Mouse (Mus musculus) right cerebral cortex, postnatal 10 days (tissue): ENCODE data around the gene Nhej1.

Source experiments
- DNase-seq, 2 experiments: peaks; one replicate each; pipeline ENCODE4 v3.0.0; 2021; ENCODE audit warnings: low spot score in 2 of 2

The Nhej1 gene

DNA sequence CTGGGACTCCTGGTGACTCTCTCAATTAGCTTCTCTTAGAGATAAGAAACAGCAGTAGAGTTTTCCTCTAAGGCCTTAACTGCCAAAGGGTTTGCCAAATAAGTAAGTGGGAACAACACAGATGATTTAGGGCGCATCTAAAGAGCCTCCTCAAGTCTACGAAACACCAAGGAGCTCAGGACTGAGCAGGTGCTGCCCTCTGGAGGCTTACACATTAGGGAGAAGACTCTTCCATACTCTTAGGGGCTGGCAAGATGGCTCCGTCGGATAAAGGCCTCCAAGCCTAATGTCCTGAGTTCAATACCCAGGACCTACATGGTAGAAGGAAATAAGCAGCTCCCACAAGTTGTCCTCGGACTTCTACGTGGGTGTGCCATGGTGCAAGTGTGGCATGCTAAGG lies 151.4 kb downstream of the Nhej1 start:
- no peak for DNase-seq

DNA sequence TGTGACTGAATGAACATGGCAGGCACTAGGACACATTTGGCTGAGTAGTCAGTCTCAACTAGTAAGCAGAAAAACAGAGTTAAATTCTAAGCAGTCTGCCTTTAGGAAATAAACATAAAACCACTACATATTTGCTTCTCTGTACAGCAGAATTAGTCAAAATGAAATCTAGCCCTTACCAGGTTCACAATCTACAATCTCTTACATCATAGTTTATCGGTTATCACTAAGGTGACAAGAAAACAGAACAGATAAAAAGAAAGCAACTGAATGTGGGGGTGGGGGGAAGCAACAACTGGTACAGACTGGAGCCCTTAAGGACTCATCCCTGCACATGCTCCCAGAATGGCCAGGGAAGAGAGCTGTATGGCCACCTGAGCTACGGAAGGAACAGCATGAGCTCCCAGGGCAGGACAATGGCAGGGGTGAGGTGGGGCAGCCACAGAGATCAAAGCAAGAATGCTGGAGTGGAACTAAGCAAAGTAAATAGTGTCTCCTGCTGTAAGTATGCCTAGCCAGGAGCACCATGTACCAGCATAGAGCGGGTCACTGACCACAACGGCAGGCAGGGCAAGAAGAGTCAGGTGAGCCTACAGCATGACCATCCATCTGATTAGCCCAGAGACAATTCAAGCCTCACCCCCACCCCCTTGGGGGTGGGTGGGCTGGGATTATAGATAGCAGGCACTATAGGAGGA lies 153.5 kb downstream of the Nhej1 start:
- no peak for DNase-seq

DNA sequence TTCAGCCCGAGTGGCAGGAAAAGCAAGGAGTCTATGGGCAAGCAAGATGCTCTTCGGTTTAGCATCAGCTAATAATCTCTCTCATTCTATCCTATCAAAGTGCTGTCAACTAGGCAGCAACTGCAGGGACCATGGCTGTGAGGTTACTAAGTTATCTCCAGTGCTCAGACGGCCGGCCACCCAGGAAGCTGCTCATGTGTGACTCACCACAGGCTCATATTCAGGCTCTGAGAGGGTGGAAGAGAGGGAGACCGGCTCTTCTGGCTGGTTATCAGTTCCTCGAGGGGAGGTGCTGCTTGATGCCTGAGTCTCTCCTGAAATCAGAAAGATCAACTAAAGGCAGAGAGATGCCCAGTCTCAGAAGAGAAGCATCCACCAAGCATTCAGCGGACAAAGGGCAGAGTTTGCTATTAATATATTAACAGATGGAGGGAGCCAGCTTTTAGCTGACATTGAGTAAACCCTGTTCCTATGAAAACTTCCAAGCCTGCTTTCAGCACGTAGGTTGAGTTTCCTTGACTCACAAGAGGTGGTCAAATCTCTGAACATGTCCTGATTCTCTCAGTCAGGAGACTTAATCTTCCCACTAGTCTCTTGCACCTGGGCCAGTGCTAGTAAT lies 156.9 kb downstream of the Nhej1 start:
- DNase-seq = no peak

DNA sequence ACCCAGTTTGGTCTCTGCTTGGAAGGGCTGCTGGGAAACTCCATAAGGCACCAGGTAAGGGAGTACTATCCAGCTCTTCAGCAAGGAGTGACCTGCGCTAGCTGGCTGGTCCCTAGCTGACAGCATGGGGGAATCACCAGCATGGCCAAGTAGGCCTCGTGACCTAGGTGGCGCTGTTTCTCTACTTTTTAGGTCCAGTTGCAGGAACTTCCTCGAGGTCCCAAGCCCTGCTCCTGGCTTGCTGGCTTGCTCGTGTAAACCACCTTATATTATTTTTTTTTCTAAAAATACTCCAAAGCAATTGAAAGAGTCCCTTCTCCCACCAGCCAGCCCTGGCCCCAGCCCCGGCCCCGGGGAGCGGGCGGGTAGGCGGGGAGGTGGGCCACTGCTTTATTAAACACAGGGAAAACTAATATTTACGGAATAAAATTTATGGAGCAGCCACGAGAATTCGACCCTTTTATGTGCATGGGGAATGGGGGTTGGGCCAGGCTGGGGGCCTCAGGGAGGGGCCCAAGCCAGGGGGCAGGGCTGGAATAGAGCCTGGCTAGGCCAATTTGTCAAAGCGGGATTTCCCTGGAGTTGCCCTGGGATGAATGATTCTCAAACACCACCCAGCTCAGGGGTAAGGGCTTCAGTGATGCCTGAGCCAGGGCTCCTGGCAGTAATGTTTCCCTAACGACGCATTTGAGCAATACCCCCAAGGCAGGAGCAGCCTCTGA lies 160.3 kb downstream of the Nhej1 start:
- DNase-seq = peak; percentile 56 to 71

DNA sequence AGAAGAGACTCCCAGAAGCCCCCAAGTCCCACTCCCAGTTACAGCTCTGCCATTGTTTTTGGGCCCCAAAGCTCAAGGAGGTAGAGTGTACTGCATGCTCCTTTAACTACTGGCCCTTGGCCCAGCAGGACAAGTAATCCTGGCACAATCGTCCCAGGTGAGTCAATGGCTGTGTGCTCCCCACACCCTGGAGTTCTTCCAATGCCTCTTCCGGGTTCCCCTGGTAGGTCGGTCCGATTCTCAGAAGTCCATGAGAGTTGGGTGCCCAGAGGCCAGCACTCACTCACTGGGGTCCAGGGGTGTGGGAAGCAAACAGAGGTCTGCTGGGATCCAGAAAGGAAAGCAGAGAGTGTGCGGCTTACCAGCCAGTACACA lies 162.2 kb downstream of the Nhej1 start:
- no peak for DNase-seq

DNA sequence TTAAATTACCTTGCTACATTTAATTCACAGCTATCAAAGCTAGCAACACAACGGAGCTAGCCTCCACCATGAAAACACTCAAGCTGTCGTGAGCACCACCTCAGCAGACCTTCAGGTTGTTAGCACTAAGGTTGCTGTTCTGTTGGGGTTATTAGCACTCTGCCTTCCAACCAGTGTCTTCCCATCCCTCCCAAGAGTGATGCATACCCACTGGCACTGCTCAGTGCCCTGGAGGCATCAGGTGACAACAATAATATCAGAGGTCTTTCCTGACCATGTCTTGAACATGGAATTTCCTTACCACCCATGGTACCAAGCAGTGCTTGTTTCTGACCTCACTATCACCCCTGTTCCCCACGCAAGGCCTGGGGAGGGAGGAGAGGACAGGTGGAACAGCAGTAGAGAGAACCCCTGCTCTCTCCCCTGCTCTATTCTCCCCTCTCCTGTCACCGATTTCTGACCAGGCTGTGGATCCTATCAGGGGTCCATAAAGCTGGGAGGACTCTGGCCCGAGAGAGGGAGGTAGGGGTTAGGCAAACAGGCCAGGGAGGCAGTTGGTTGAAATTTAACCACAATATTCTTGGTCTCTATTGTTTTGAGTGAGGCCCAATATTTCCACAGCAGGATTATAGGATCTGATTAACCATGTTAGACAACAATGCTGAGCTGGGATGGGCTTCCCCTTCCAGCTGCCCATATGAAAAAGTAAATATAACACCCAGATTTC lies 162.7 kb downstream of the Nhej1 start:
- no peak for DNase-seq

DNA sequence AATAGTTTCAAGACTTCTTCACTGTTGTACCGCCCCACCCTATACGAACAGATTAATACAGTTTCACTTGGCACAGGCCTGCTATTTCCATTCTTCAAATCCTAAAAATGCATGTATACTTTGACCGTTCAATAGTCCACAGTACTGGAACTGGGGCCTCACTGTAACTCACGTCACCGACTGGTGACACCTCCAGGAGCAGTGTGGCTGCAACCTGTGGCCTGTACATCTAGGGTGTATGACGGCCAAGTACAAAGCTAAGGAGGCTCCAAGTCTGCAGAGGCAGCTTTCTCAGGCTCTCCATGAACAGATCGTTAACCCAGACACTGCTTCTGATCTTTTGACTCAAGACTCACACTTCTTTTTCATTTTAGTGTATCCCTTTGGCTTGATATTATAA lies 163.3 kb downstream of the Nhej1 start:
- no peak for DNase-seq

DNA sequence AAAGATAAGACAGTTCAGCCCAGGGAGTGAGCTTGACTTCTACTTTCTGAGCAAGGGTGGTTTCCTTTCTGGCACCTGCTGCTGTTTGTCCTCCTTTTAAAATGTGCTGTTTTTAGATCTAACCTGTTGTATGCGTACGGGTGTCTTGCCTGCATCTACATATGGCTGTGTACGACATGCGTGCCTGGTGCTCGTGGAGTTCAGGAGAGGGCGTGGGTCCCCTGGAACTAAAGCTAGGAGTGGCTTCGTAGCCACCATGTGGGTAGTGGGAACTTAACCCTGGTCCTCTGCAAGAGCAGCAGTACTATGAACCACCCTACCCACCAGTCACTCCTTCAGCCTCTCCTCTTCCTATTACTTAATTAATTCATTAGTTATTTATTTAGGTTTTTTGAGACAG lies 164.9 kb downstream of the Nhej1 start:
- no peak for DNase-seq

DNA sequence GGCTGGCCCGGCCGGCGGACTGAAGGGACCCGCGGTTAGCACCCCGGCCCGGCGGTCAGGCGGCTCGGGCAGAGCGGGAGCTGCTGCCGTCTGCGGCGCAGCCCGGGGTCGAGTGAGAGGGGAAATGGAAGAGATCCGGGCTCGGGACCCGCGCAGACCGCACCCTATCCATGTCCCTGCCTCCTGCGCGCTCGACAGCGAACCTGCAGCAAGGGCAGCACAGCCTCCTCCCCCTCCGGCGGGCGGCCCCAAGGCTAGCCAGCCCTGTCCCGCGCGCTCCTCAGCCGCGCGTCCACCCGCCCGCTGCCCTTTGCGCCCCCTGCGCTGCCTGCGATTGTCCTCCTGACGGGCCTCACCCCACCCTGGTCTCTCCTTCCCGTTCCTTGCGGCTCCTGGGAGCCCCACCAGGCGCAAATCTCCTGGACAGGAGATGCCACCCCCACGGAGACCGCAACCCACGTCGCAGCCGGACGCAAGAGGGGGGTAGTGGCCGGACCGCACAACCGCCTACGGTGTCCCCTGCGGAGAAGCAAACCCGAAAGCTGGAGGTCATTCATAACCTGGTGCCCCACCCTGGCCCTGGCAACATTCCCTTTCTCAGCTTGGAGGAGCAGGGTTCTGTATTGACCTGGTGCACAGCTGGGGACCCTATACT lies 173.3 kb downstream of the Nhej1 start, which contains the start of gene Ihh:
Gene Ihh (minus strand): TSS at position 117 of the 655 bp plus-strand sequence.
- DNase-seq = no peak

DNA sequence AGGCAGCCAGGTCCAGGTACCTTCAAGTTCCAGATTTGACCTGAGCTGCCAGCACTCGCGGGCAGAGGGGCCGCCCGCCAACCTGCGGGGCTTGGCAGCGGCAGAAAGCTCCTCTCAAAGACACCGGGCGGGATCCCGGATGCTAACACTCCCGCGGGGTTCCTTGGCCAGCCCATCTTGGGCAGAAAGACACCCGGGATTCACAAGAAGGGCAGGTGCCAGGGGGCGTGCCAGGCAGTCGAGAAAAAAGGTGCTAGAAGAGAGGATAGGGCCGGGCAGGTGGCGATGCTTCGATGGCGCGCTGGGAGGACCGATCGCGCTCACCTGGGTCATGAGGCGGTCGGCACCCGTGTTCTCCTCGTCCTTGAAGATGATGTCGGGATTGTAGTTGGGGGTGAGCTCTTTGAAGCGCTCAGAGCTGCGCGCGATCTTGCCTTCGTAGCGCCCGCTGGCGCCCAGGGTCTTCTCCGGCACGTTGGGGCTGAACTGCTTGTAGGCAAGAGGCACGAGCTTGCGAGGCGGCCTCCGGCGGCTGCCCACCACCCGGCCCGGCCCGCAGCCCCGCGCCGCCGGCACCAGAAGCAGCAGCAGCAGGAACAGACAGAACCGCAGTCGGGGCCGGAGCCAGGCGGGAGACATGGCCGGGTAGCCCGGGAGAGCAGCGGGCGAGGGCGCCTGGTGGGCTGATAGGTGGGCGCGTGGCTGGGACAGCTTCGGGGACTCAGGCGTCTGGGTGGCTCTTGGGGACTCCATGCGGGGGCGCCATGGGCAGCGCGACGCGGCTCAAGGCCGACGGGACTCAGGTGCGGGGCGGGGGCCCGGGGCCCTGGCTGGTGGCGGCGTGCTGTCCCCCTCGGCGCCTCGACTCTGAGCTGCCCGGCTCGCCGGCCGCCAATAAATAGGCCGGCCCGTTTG lies 174.2 kb downstream of the Nhej1 start:
- no peak for DNase-seq

DNA sequence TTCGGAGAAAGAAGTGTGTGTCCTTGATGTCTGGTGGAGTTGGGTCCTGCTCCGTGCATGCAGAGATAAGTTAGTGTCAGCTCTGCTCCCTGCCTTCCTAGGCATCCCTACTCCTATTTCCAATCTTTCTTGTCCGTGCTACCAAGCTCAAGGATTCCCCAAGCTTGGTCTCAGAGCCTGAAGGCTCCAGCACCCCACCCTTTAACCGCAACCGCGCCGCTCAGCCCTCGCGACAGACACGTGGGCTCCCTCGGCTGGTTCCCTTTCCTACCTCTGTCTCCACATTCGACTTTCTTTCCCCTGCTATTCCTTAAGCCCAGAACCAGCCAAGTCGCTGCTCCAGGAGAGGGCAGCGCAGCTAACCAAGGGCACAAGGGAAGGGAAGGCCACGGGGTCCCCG lies 174.9 kb downstream of the Nhej1 start:
- DNase-seq = no peak

DNA sequence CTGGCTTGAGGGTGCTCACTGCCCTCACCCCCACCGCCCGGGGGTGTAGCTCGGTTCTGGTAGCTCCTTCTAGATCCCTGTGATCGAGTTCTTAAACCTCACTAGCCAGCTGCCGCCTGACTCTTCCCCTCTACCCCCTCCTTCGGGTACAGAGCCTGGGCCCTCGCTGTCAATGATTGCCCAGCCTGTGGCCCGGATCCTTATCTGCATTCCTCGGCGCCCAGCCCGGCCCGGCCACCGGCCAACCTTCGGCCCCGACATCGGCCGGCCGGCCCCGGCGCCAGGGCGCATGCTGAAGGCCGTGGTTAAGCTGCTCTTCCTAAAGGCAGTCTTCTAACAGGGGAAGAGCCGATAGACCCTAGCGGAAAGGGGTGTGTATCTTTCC lies 175.3 kb downstream of the Nhej1 start:
- DNase-seq = no peak

DNA sequence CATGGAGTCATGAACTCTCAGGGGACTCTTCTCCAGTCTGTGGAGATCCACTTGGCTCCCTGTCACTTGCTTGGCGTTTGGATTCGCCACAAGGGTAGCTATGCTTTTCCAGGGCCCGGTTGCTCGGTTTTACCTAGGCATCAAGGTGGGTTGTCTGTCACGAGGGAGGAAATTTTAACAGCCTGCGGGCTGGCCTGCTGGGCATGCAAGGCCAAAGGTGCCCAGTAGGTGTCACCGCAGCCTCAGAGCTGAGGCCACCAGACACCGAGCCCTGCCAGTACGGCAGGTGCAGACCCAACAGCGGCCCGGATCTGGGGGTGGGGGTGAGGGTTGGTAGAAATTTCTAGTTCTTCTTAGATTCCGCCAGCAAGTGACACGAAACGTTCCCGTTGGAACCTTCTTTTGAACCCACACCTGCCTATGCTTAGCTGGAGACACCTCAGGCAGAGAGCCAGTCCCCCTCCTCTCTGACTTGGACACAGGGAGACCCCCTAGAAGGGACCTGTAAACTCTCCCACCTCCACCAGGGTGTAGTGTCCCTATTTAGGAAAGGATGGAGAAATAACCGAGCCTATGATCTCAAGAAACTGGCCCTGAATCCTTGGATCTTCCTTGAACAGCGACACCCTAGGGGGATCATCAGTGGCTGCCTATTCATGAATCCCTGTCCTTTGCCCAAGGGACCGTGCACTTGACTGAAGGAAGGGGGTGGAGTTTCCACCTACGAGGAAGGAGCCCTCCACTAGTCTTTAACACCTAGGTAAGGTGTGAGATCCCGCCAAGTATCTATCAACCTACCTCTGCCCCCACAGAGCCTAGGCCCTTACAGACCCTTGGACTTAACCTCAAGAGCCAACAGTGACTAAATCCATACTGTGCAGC lies 176.0 kb downstream of the Nhej1 start:
- DNase-seq = peak; percentile 56 to 66

DNA sequence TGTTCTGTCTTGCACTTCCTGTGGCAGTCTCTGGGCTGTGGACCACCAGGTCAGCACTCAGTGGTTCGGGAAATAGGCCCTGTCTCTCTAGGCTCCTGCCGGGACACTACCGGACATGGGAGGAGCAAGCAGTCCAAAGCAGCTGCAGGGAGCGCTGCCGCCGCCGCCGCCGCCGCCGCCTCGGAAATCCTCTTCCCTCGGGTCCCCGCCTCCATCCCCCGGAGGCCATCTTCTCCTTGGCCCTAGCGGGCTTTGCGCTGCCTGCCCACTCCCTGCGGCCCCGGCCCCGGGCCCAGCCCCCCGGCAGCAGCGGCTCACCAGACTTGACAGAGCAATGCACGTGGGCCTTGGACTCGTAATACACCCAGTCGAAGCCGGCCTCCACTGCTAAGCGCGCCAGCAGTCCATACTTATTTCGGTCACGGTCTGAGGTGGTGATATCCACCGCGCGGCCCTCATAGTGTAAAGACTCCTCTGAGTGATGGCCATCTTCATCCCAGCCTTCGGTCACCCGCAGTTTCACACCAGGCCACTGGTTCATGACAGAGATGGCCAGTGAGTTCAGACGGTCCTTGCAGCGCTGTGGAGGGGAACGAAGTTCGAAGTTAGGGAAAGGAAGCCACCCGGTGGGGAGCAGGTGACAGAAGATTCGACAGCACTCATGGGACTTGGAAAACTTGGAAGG lies 176.9 kb downstream of the Nhej1 start:
- DNase-seq = no peak

DNA sequence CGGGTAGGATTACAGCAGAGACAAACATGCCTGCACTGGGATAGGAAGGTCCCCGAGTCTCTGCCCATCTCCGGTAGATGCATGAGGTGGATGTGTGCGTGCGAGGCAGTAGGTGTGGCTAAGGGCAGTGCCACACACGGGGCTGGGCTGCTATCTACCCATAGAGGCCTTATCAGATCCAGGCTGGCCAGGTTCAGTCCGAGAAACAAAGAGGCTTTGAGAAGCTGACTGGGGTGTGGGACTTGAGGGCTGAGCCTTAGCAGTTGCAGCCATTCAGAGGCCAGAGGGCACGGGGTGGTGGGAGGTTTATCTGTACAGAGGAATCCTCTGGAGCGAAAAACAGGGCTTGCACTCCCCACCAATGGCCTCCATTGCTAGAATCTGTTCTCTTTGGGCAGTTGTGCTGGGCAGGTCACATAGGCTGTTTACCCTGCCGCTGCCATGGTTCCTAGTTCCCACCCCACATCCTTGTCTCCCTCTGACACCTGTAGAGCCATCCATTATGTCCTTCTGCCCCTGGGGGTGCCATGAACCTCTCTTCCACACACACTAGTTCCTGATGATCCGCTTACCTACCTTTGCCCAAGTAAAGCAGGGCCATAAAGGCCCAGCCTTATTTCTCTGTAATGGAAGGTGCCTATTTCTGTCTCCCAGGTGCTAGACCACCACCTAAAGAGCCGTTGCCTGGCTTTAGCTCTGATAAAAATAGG lies 183.2 kb downstream of the Nhej1 start:
- no peak for DNase-seq

DNA sequence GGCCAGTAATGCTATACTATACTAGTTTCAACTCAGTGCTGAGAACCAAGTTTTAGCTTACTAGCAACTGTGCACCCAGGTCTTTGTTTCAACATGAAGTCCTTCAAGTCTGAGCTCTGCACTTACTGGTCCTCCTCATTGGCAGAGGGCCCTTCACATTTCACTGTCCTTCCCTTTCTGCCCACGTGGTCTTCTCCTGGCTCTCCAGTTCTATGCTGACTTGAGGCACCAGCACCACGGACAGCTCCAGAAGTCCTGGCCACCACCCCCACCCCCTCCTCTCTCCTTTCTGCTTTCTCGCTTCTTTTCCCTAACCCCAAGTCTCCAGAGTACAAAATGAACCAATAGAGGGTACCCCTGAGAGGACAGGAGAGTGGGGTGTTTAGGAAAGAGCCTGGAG lies 185.2 kb downstream of the Nhej1 start:
- DNase-seq = no peak

DNA sequence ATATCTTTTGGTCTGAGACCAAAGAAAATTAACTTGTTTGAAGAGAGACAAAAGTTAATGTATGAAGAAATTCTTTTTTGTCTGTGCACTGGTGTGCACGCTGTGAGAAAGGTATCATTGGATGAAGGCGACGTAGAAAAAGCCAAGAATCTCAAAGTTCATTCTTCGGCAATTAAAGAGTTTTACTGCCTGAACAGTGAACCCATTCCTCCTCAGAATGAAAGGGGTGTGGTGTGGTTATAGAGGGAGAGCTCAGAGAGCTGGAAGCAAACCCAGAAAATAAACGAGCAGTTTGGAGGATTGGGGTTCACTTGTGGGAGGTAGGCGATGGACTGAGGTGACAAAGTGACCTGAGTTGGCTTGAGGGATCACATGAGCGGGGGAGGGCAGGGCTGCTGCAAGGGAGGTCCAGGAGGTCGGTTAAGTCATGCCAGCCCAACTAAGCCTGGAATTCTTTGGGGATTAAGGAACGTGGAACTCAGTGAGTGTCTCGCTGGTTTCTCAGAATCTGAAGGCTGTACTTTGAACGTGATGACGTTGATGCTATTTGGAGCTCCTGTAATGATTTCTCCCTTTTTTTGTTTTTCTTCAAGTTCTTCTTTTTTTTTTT lies 188.7 kb downstream of the Nhej1 start:
- DNase-seq = no peak

DNA sequence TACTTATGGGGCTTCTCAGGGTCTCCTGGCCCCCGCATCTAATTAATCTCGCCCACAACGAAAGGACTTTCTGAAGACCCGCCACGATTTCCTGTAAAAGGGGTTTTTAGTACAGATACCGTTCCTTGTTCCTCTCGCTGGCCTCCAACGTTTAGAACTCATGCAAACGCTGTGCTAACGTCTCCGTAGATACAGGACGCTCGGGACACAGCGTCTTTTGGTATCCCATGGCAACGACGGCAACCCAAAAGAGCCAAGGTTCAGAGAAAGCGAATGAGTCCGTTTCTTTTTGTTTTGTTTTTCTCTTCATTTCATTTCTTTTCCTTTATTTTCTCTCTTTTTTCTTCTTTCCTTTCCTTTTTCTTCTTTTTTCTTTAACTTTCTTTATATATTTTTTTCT lies 189.6 kb downstream of the Nhej1 start, which contains the start of gene Cfap65:
Gene Cfap65 (minus strand): TSS at position 198 of the 400 bp plus-strand sequence.
- DNase-seq = peak; percentile 86 to 87
